Mouse (Mus musculus) ES-Bruce4 (cell line): ENCODE results near the gene Vps37b.

ENCODE experiments used
- CTCF ChIP-seq: IDR thresholded peaks from one replicate; pipeline ENCODE4 v1.8.1; 2011; ENCODE audit warnings: low read depth, low read length
- POLR2A ChIP-seq: IDR thresholded peaks from one replicate; pipeline ENCODE4 v1.8.1; 2011; ENCODE audit warnings: low read length; ENCODE audit not compliant: insufficient read depth

GRCm38 (mm10) chr5:124029220-124030035 is 2.6 kb downstream of the Vps37b start:
- TF ChIP-seq POLR2A (no peak), CTCF (no peak)
